Mouse (Mus musculus): ENCODE results near the gene Pde4c.

Pde4c gene

DNA sequence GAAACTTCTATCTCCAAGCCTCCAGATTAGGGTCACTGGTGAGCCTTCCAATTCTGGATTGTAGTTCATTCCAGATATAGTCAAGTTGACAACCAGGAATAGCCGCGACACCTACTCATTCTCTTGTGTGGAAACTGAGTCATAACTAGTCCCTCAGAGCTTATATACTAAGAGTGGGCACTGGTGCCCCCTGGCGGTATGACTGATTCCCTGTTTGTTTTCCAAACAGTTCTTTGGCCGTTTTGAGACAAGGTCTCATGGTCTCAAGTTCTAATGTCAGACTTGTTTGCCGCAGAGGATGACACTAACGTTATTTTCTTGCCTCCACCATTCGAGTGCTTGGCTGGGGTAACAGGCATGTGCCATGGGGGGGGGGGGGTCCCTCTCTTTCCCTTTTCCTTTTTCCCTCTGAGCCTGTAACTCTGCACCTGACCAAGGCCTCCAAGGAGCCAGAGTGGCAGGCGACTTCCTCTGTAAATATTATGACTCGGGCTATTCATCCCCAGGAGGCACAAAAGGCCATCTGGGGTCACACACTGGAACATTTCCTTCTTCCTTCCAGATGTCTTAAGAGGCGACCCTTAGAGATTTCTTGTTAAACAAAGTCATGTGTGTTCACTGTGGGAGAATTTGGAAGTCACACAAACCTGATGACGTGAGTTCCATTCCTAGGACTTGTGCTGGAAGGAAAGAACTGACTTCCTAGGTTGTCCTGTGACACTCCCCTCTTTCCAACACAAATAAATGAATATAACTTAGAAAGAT is 28.7 kb downstream of the Pde4c start:
- peak; percentile 72 for DNase-seq (ENCODE audit: low spot score)

GRCm38 (mm10) chr8:70753151-70753550 is 29.6 kb downstream of the Pde4c start:
- DNase-seq (ENCODE audit: low spot score): peak; percentile 69

- peak; percentile 85 for DNase-seq (ENCODE audit: low spot score)
Measured at GRCm38 (mm10) chr8:70754043-70754870, 30.7 kb downstream of the Pde4c start, which contains the start of gene Rab3a. Rab3a (plus strand) TSS chr8:70754679.

- DNase-seq (ENCODE audit: low spot score): no peak
Measured at GRCm38 (mm10) chr8:70754871-70755660, 31.5 kb downstream of the Pde4c start.

GRCm38 (mm10) chr8:70755661-70756475 is 32.3 kb downstream of the Pde4c start:
- DNase-seq (ENCODE audit: low spot score): no peak

DNA sequence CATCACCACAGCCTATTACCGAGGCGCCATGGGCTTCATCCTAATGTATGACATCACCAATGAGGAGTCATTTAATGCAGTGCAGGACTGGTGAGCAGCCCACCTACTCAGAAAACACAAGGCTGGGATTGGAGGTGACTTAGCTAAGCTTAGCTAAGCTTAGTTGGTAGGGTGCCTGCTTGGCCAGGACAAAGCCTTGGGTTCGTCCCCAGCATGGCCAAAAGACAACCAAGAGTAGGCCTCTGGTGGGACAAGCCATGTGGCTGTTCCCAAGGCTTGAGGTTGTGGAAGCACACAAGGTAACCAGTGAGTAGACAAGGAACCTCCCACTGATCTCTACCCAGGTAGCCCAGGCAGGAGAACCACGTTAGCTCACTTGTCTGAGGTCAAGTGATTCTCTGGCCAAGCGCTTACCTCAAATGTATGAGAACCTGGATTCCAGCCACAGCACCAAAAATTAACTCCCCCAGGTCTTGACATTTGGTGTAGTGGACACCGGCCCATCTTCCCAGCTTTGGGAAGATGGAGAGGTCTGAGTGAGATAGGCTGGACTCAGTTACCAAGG is 33.0 kb downstream of the Pde4c start:
- DNase-seq (ENCODE audit: low spot score): no peak

DNA sequence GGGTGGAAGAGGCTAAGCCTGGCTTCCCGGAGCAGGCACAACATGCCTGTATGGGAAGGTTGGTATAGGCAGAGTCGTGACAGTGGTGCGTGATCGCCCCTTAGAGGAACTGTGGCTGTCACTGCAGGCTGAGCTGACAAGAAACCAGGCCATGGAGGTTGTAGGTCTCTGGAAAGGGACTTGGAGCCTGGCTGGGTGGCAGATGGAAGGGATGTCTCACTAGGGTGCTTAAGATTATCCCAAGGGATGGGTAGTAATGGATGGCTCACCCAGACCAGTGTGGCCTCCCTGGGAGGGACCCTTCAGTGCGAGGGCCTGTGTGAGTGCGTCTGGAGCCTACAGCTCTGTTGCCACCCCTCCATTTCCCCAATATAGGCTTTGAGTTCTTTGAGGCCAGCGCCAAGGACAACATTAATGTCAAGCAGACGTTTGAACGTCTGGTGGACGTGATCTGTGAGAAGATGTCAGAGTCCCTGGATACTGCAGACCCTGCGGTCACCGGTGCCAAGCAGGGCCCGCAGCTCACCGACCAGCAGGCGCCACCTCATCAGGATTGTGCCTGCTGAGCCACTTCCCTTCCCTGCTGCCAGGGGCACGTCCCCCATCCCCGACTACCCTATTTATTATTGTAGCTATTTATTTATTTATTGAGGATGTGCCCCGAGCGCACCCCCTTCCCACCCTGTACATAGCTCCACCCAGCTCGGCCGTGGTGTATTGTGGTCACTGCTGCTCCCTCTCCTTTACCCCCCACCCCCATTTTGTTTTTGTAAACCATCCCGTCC is 34.2 kb downstream of the Pde4c start:
- no peak for DNase-seq (ENCODE audit: low spot score)

DNA sequence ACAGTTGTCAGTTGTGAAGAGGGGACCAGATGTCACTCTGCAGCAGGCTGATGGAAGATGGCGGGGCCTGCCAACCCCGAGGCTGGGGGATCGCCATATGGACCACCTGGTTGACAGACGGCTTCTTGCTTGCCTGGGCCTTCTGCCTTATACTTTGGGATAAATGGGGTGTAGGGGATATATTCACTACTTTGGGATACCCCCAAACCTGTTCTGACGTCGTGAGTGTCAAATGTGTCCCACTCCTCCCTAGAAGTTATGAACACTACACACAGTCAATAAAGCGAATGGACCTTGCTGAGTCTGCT is 34.7 kb downstream of the Pde4c start:
- no peak for DNase-seq (ENCODE audit: low spot score)

- DNase-seq (ENCODE audit: low spot score): no peak
Measured at GRCm38 (mm10) chr8:70758616-70759561, 35.4 kb downstream of the Pde4c start.

GRCm38 (mm10) chr8:70760350-70760749 is 36.8 kb downstream of the Pde4c start:
- no peak for DNase-seq (ENCODE audit: low spot score)

- DNase-seq (ENCODE audit: low spot score): peak; percentile 81
Measured at GRCm38 (mm10) chr8:70760775-70761406, 37.4 kb downstream of the Pde4c start, which contains the start of gene Mpv17l2. Mpv17l2 (minus strand) TSS chr8:70760946.

- DNase-seq (ENCODE audit: low spot score): no peak
Measured at GRCm38 (mm10) chr8:70762118-70762517, 38.6 kb downstream of the Pde4c start.

DNA sequence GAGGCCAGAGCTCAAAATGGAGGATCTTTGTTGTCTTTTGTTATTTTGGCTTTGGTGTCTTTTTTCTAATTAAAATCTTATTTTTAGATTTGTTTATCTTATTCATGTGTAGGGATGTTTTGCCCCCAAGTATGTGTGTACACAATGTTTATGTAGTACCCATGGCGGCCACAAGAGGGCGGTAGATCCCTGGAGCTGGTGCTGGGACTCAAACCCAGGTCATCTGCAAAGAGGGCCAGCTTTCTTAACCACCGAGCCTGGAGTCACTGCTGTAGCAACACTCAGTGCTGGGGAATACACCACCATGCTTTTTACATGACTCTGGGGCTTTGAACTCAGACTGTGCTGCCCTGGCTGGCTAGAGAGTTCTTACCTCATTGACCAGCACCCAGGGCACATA is 39.8 kb downstream of the Pde4c start:
- DNase-seq (ENCODE audit: low spot score): no peak

DNA sequence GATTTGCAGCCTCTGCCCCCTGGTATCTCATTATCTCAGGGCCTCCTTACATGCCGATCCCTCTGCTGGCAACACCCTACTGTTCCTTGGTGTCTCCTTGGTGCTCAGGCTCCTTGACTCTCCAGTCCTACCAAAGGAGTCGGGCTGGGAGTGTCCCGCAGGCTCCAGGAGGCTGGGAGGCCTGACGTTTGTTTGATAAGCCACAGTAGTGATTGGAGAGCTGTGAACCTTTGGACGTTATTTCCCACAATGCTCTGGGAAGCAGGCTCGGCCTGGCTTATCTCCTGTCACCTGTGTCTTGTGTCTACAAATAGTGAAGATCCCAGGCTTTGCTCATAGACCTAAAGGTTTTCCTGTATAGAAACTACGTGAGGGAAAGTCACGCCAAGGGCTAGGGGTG is 40.5 kb downstream of the Pde4c start:
- DNase-seq (ENCODE audit: low spot score): no peak

DNA sequence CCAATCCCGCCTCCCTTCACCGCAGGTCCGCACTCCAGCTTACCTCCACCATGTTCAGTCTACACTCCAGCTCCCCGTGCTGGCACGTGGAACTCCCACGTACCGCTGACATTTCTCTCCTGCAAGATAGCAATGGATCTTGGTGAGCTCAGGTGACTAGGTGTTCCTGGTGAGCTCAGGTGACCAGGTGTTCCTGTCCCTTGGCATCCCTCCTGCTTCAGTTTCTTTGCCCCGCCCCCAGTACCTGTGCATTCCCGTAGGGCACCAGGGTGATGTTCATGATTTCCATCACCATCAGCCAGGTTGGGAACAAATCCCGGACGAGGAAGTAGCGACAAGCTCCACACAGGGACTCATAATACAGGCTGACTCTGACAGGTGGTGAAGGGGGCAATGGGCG is 41.2 kb downstream of the Pde4c start:
- DNase-seq (ENCODE audit: low spot score): no peak

DNA sequence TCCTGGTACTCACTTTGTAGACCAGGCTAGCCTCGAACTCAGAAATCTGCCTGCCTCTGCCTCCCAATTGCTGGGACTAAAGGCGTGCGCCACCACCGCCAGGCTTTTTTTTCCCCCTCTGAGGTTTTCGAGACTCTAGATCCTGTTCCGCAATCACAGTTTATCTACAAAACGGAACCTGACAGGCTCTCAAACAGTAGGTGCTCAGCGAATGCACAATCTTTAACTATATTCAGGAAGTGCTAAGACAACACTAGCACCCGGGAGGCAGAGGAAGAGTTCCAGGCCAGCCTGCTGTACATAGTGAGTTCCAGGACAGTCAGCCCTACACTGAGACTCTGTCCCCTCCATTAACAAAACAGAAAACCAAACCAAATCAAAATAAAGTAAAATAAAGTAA is 41.8 kb downstream of the Pde4c start:
- no peak for DNase-seq (ENCODE audit: low spot score)

- DNase-seq (ENCODE audit: low spot score): no peak
Measured at GRCm38 (mm10) chr8:70765838-70766570, 42.5 kb downstream of the Pde4c start.
